Mouse (Mus musculus) brain, adult 2 months (tissue): ENCODE results near the gene Mospd3.
A peak's percentile ranks its signal among the peaks of the same experiment; 100 is the strongest.
"Not testable (repeated sequence)": the region's sequence is repeated elsewhere in the genome, so short reads cannot be mapped to it uniquely, and the experiment has no call there.

Experiments
- DNase-seq: peaks from one replicate; pipeline ENCODE4 v3.0.0; 2011; ENCODE audit warnings: low read depth, low spot score

The Mospd3 gene

GRCm38 (mm10) chr5:137615347-137615746 is 14.5 kb upstream of the Mospd3 start:
- DNase-seq: no peak

GRCm38 (mm10) chr5:137614921-137615320 is 14.1 kb upstream of the Mospd3 start:
- not testable (repeated sequence) for DNase-seq

GRCm38 (mm10) chr5:137613550-137613949 is 12.7 kb upstream of the Mospd3 start, which contains the start of gene Pcolce:
Pcolce (minus strand) TSS chr5:137613784.
- no peak for DNase-seq

GRCm38 (mm10) chr5:137613076-137613475 is 12.2 kb upstream of the Mospd3 start:
- no peak for DNase-seq

- DNase-seq: no peak
Measured at GRCm38 (mm10) chr5:137611245-137611602, 10.4 kb upstream of the Mospd3 start.

GRCm38 (mm10) chr5:137610548-137611244 is 9.8 kb upstream of the Mospd3 start:
- DNase-seq: no peak

- DNase-seq: no peak
Measured at GRCm38 (mm10) chr5:137610056-137610455, 9.2 kb upstream of the Mospd3 start.

- no peak for DNase-seq
Measured at GRCm38 (mm10) chr5:137609292-137609691, 8.4 kb upstream of the Mospd3 start.

- DNase-seq: no peak
Measured at GRCm38 (mm10) chr5:137608654-137609190, 7.9 kb upstream of the Mospd3 start.

- DNase-seq: no peak
Measured at GRCm38 (mm10) chr5:137607860-137608653, 7.2 kb upstream of the Mospd3 start.

- no peak for DNase-seq
Measured at GRCm38 (mm10) chr5:137601365-137601729, 489 bp upstream of the Mospd3 start.

- DNase-seq: no peak
Measured at GRCm38 (mm10) chr5:137600281-137600618, 608 bp downstream of the Mospd3 start.

GRCm38 (mm10) chr5:137599600-137599999 is 1.3 kb downstream of the Mospd3 start:
- DNase-seq: peak; percentile 37

GRCm38 (mm10) chr5:137598100-137598826 is 2.6 kb downstream of the Mospd3 start:
- no peak for DNase-seq

GRCm38 (mm10) chr5:137597625-137598024 is 3.2 kb downstream of the Mospd3 start:
- DNase-seq: no peak

- peak; percentile 41 for DNase-seq
Measured at GRCm38 (mm10) chr5:137596601-137597261, 4.1 kb downstream of the Mospd3 start.

- no peak for DNase-seq
Measured at GRCm38 (mm10) chr5:137595921-137596320, 4.9 kb downstream of the Mospd3 start.

- no peak for DNase-seq
Measured at GRCm38 (mm10) chr5:137590507-137590906, 10.4 kb downstream of the Mospd3 start.

GRCm38 (mm10) chr5:137584976-137585375 is 15.9 kb downstream of the Mospd3 start:
- DNase-seq: peak; percentile 85

- DNase-seq: peak; percentile 87
Measured at GRCm38 (mm10) chr5:137583670-137584169, 17.1 kb downstream of the Mospd3 start.

- DNase-seq: no peak
Measured at GRCm38 (mm10) chr5:137582702-137583101, 18.2 kb downstream of the Mospd3 start.
